Mouse (Mus musculus) testis, adult 2 months (tissue): ENCODE measurements around the gene Mpeg1. TPM values are rescaled to one million over a fixed set of nuclear protein-coding genes. Genes with fewer than 3 reads are reported as not detected.

Experiments used
- H3K27ac ChIP-seq: fragments of 200-500 bp; 2 replicates; pipeline ENCODE4 v1.5.1; 2012; ENCODE audit warnings: low read depth, low read length; ENCODE audit not compliant: control insufficient read depth, insufficient read depth
- H3K27me3 ChIP-seq: fragments of 200-500 bp; 2 replicates; pipeline ENCODE4 v1.6.1; 2012; ENCODE audit warnings: mild to moderate bottlenecking, low read length, moderate library complexity; ENCODE audit not compliant: control insufficient read depth, insufficient read depth
- H3K36me3 ChIP-seq: fragments of 200-500 bp; 2 replicates; pipeline ENCODE4 v1.6.1; 2012; ENCODE audit warnings: mild to moderate bottlenecking, low read length; ENCODE audit not compliant: control insufficient read depth, insufficient read depth
- H3K4me1 ChIP-seq: fragments of 200-500 bp; 2 replicates; pipeline ENCODE4 v1.6.1; 2012; ENCODE audit warnings: low read length; ENCODE audit not compliant: control insufficient read depth, insufficient read depth
- H3K4me3 ChIP-seq: fragments of 200-500 bp; 2 replicates; pipeline ENCODE4 v1.5.1; 2012; ENCODE audit warnings: low read depth, mild to moderate bottlenecking, low read length, moderate library complexity, mixed read lengths; ENCODE audit not compliant: control insufficient read depth
- CTCF ChIP-seq: fragments of 200-500 bp; IDR thresholded peaks from 2 replicates; pipeline ENCODE4 v1.5.1; 2012; ENCODE audit warnings: low read depth, mild to moderate bottlenecking, inconsistent platforms, low read length, moderate library complexity; ENCODE audit not compliant: control insufficient read depth, insufficient read depth, insufficient replicate concordance
- POLR2A ChIP-seq: fragments of 200-500 bp; IDR thresholded peaks from 2 replicates; pipeline ENCODE4 v1.6.1; 2012; ENCODE audit warnings: low read depth, mild to moderate bottlenecking, inconsistent platforms, low read length, moderate library complexity; ENCODE audit not compliant: control insufficient read depth
- polyA plus RNA-seq: library from polyadenylated mRNA; depleted of rRNA; stranded (reverse); fragments of >200 nt; gene quantifications from 2 replicates; pipeline ENCODE4 v1.2.3, GENCODE M21; 2012

Mpeg1 gene
- polyA plus RNA-seq, 1 experiment = 3.3 TPM

GRCm38 (mm10) chr19:12457401-12458066 lies 3.0 kb upstream of the Mpeg1 start:
- no peaks in the 10 kb centered on the region for H3K4me1 ChIP-seq
- H3K27me3 ChIP-seq = no peaks in the 10 kb centered on the region
- no peaks in the 10 kb centered on the region for H3K36me3 ChIP-seq
- no peak overlapping the region for H3K27ac ChIP-seq
- no peak overlapping the region for H3K4me3 ChIP-seq
- no peak for TF ChIP-seq POLR2A
- no peak for TF ChIP-seq CTCF

DNA sequence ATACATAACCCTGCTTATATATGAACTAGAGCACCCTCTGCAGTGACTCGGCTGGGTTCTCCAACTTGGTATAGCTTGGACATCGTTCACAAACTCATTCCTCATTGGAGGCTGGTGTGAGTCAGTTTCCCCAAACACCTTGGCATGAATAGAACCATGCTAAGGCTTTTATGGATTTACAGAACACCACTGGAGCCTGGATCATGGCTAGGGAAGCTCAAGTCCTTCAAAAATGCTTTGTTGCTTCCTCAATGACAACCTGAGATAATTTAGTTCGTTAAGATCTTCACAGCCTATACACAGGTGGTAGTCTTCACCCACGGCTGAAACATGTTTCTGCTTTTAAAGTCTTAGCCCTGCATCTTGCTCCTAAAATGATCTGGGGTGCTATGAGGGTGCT lies 1.1 kb upstream of the Mpeg1 start:
- Histone ChIP-seq H3K4me1 (no peaks in the 10 kb centered on the region), H3K27me3 (no peaks in the 10 kb centered on the region), H3K36me3 (no peaks in the 10 kb centered on the region), H3K27ac (no peak overlapping the region), H3K4me3 (no peak overlapping the region)
- TF ChIP-seq POLR2A (no peak), CTCF (no peak)

GRCm38 (mm10) chr19:12462851-12463721 lies 2.5 kb downstream of the Mpeg1 start:
- Histone ChIP-seq H3K27ac (no peak overlapping the region), H3K36me3 (no peaks in the 10 kb centered on the region), H3K4me3 (no peak overlapping the region), H3K27me3 (no peaks in the 10 kb centered on the region), H3K4me1 (peaks cover 2% of the 10 kb centered on the region)
- TF ChIP-seq CTCF (no peak), POLR2A (no peak)

DNA sequence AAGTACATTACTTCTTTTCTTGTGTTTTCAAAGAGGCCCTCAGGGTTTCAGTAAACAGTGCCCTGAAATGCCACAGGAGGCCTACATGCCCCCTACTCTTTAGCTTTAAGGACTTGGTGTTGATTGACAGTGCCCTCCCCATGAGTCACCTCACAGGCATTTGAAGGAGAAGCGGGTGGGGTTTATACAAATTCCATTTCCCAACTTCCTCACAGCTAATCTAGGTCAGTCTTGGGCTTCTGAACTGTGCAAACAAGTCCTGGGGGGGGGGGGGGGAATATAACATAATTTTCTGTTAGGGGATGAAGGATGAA lies 3.1 kb downstream of the Mpeg1 start:
- Histone ChIP-seq H3K36me3 (no peaks in the 10 kb centered on the region), H3K27ac (no peak overlapping the region), H3K4me1 (peaks cover 2% of the 10 kb centered on the region), H3K27me3 (no peaks in the 10 kb centered on the region), H3K4me3 (no peak overlapping the region)
- no peak for TF ChIP-seq CTCF
- TF ChIP-seq POLR2A = no peak

DNA sequence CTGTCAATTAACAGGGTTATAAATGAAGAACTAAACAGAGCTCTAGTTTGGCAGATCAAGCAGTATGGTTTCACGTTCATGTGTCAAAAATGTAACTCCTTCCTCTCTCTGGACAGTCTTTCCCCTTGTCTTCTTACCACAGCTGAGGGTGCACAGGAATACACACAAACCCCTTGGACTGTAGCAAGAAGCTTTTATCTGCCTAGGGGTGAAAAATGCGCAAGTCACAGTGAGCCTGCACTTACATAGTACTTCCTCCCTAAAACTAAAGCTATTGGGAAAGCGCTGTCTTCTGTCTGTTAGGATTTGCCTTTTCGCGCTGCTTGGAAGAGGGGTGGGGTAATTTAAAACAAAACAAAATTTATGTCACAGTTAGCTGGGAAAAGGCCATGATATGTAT lies 3.5 kb downstream of the Mpeg1 start:
- H3K4me1 ChIP-seq = peaks cover 2% of the 10 kb centered on the region
- H3K36me3 ChIP-seq = no peaks in the 10 kb centered on the region
- TF ChIP-seq CTCF (no peak), POLR2A (no peak)
- peak overlapping the region; percentile 16; the same call in 1 of the 2 replicates for H3K27ac ChIP-seq
- H3K27me3 ChIP-seq = no peaks in the 10 kb centered on the region
- no peak overlapping the region for H3K4me3 ChIP-seq

GRCm38 (mm10) chr19:12464674-12465073 lies 4.1 kb downstream of the Mpeg1 start:
- no peaks in the 10 kb centered on the region for H3K27me3 ChIP-seq
- H3K36me3 ChIP-seq = no peaks in the 10 kb centered on the region
- H3K4me1 ChIP-seq = peaks cover 2% of the 10 kb centered on the region
- no peak overlapping the region; the same call in 1 of the 2 replicates for H3K27ac ChIP-seq
- TF ChIP-seq POLR2A (no peak), CTCF (no peak)
- H3K4me3 ChIP-seq = no peak overlapping the region

DNA sequence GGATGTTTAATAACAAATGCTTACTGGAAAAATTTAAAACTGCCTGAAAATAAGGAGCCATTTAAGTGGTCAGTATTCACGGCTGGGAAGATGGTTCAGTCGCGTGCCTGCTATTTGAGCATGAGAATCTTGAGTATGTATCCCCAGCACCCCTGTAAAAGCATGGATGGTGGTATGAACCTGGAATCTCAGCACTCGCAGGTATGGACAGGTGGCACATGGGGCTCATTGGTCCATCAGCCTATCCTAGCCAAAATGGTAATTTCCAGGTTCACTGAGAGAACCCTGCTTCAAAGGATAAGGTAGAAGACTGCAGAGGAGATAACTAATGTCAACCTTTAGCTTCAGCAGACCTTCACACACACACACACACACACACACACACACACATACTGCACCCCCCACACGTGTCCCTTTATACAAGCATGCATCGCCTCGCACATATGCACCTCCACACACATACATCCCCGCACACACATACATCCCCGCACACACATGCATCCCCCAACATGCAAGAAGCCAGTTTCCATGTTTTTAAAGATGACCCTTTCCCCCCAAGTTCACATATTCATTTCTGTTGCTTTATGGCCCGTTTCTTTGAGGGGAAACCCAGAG lies 5.1 kb downstream of the Mpeg1 start:
- TF ChIP-seq CTCF (no peak), POLR2A (no peak)
- Histone ChIP-seq H3K4me3 (no peak overlapping the region), H3K4me1 (peaks cover 2% of the 10 kb centered on the region), H3K27ac (no peak overlapping the region; the same call in 1 of the 2 replicates), H3K27me3 (no peaks in the 10 kb centered on the region), H3K36me3 (no peaks in the 10 kb centered on the region)
